Mouse (Mus musculus) embryonic facial prominence, embryonic 12.5 days (tissue): ENCODE results near the gene Gm28635. TPM values are rescaled to one million over a fixed set of nuclear protein-coding genes. Genes with fewer than 3 reads are reported as not detected.

ENCODE experiments used
- ATAC-seq: fragments of 200-750 bp; cut with Nextera tagmentation; 2 replicates; pipeline ENCODE4 v1.8.0; 2017; ENCODE audit not compliant: insufficient number of reproducible peaks, insufficient read depth, low FRiP score, low TSS enrichment
- H3K27ac ChIP-seq: fragments of 300-500 bp; sonication (generic); 2 replicates; pipeline ENCODE4 v1.5.1; 2016; ENCODE audit warnings: mild to moderate bottlenecking
- H3K27me3 ChIP-seq: fragments of 300-500 bp; sonication (generic); 2 replicates; pipeline ENCODE4 v1.6.1; 2016; ENCODE audit warnings: mild to moderate bottlenecking, moderate library complexity
- H3K36me3 ChIP-seq: fragments of 300-500 bp; sonication (generic); 2 replicates; pipeline ENCODE4 v1.6.1; 2016; ENCODE audit warnings: mild to moderate bottlenecking
- H3K4me1 ChIP-seq: fragments of 300-500 bp; sonication (generic); 2 replicates; pipeline ENCODE4 v1.6.1; 2016
- H3K4me2 ChIP-seq: fragments of 300-500 bp; sonication (generic); replicated peaks from 2 replicates; pipeline ENCODE4 v1.6.1; 2016; ENCODE audit warnings: mild to moderate bottlenecking, moderate library complexity
- H3K4me3 ChIP-seq: fragments of 300-500 bp; sonication (generic); 2 replicates; pipeline ENCODE4 v1.5.1; 2016; ENCODE audit warnings: mild to moderate bottlenecking
- H3K9ac ChIP-seq: fragments of 300-500 bp; sonication (generic); 2 replicates; pipeline ENCODE4 v1.6.1; 2016; ENCODE audit warnings: mild to moderate bottlenecking, moderate library complexity
- H3K9me3 ChIP-seq: fragments of 300-500 bp; sonication (generic); 2 replicates; pipeline ENCODE4 v1.6.1; 2016; ENCODE audit warnings: mild to moderate bottlenecking, moderate library complexity
- WGBS: fragments of 180-500 bp; shearing (Covaris S2); methylation state at CpG from one replicate; pipeline ENCODE4 v1.1.7; 2016; 5-methylcytosine and 5-hydroxymethylcytosine counted together
- polyA plus RNA-seq: library from polyadenylated mRNA; unstranded; fragments of >200 nt; fragmentation: Nextera tagmentation; extraction: Ambion mirVana; gene quantifications from 2 replicates; pipeline ENCODE4 v1.2.1, GENCODE M21; 2016

The Gm28635 gene
- polyA plus RNA-seq, result not detected in 2 replicates

DNA sequence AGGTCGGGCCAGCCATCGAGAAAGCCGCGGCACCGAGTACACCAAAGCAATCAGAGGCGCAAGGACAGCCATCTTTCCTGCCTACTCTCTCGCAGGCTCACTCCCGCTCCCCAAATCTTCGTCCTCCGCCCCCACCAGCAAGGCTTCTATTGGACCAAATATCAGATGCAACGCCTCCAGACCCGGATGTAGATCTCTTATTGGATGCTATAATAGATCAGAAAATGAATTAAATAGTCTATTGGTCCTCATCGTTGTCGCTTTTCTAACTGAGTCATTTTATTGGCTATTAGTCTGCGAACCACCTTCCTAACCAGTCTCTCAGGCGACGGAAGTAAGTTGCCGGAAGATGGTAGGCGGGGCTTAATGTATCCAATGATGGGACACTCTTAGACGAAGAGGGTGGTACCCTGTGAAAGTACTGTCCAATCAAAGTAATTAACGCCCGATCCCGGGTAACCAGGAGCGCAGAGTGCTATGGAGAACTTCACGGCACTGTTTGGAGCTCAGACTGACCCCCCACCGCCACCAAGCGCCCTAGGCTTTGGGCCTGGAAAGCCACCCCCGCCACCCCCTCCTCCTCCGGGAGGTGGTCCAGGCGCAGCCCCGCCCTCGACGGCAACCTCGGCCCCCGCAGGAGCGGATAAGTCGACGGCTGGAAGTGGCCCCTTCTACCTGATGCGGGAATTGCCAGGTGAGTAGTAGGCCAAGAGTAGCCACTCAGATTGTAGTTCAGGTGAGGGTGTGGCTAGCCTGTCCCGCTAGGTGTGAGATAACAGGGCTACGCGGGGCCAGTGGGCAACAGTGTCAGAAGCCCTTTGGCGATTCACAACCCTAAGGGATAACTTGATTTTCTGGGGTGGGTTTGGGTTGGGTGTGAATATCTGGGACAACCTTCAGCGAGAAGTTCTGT, at the start of gene Gm28635, which contains the start of gene Med19:
TSS of gene Gm28635 (minus strand) at position 74 of the 913 bp plus-strand sequence.
TSS of gene Med19 (plus strand) at position 435 of the 913 bp plus-strand sequence.
- Histone ChIP-seq H3K27me3 (no peaks in the 10 kb centered on the region), H3K4me3 (peak within 1 kb of the TSS; percentile 80), H3K9me3 (no peaks in the 10 kb centered on the region), H3K9ac (peak within 1 kb of the TSS; percentile 82), H3K27ac (peak within 1 kb of the TSS; percentile 41), H3K4me1 (peaks cover 16% of the 10 kb centered on the region), H3K36me3 (peaks cover 42% of the 10 kb centered on the region), H3K4me2 (peak within 1 kb of the TSS; percentile 73)
- under 1% methylated on average over 44 of the region's 44 CpGs for WGBS
- ATAC-seq, result peak; percentile 100

DNA sequence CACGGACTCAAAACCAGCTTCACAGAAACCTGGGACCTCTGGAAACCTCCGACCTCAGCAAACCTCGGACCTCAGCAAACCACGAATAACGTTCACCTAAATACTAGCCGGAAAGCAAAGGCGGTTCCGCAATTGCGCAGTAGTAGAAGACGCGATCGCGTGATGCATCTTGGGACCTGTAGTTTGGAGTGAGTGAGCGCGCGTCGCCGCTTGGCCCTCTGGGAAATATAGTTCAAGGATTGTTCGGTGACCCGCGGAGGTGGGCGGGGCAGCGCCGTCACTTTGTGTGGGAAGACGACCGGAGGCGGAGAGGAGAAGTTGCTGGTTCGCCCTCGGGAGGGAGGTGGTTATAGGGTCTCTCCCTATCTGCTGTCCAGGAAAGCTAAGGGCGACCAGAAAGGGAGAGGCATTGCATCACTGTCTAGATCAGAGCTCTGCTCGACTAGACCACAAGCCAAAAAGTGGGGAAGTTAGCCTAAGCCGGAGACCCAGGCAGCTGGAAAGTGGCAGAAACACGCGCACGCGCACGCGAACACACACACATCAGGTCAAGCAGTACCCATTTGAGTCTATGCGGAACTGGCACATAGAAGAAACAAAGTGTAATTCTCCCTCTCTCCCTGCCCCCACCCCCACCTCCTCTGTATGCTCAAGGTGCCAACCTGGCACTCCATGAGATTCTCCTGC, 49.5 kb upstream of the Gm28635 start, which contains the start of gene Clp1:
TSS of gene Clp1 (minus strand) at position 179 of the 687 bp plus-strand sequence.
- H3K36me3 ChIP-seq, result peaks cover 22% of the 10 kb centered on the region
- peak within 1 kb of the TSS; percentile 81 for H3K27ac ChIP-seq
- H3K27me3 ChIP-seq, result no peaks in the 10 kb centered on the region
- H3K4me1 ChIP-seq, result peaks cover 12% of the 10 kb centered on the region
- peak within 1 kb of the TSS; percentile 93 for H3K4me2 ChIP-seq
- no peaks in the 10 kb centered on the region for H3K9me3 ChIP-seq
- peak; percentile 94 for ATAC-seq
- H3K9ac ChIP-seq, result peak within 1 kb of the TSS; percentile 64
- H3K4me3 ChIP-seq, result peak within 1 kb of the TSS; percentile 73
- under 1% methylated on average over 39 of the region's 39 CpGs for WGBS

DNA sequence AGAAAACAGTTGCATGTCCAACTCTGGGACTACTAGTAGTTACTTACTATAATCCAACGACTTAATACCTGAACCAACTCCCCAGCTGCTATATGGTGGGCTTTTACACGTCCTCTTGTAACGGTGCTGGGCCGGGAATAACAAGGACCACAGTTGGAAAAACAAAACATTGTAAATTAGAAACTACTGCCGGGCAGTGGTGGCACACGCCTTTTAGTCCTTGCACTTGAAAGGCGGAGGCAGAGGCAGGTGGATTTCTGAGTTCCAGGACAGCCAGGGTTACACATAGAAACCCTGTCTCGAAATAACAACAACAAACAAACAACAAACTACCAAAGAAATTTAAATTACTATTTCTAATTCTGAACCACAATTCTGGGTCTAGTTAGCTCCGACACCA, 48.9 kb upstream of the Gm28635 start:
- Histone ChIP-seq H3K4me1 (peaks cover 12% of the 10 kb centered on the region), H3K9me3 (no peaks in the 10 kb centered on the region), H3K9ac (peak overlapping the region; percentile 60), H3K4me3 (peak overlapping the region; percentile 73), H3K36me3 (peaks cover 25% of the 10 kb centered on the region), H3K4me2 (peak overlapping the region; percentile 93), H3K27me3 (no peaks in the 10 kb centered on the region), H3K27ac (0 out of 2 replicates have a peak overlapping the region, but pooled peaks have one; percentile 11)
- 4% methylated on average over 9 of the region's 9 CpGs for WGBS
- no peak for ATAC-seq

DNA sequence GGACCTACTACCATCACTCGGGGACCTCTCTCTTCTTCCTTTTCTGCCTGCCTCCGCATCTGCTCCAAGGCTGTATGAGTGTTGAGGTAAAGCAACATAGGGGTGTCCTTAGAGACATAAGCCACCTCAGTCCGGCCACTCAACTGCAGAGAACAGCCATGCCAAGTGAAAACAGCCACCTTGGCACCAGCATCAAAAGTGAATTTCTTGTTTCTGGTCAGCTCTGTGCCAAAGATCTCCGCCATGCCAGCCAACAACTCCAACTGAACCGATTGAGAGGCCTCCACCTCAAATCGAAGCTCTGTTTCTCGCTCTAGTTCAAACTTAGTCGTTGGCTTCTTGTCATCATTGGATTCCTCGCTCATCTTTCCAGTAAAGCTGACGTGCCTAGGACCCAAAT, 47.9 kb upstream of the Gm28635 start:
- Histone ChIP-seq H3K9ac (no peak overlapping the region), H3K4me2 (peak overlapping the region; percentile 93), H3K4me3 (no peak overlapping the region), H3K27me3 (no peaks in the 10 kb centered on the region), H3K4me1 (peaks cover 12% of the 10 kb centered on the region), H3K36me3 (peaks cover 32% of the 10 kb centered on the region), H3K9me3 (no peaks in the 10 kb centered on the region), H3K27ac (no peak overlapping the region)
- ATAC-seq, result no peak
- 91% methylated on average over 10 of the region's 10 CpGs for WGBS

DNA sequence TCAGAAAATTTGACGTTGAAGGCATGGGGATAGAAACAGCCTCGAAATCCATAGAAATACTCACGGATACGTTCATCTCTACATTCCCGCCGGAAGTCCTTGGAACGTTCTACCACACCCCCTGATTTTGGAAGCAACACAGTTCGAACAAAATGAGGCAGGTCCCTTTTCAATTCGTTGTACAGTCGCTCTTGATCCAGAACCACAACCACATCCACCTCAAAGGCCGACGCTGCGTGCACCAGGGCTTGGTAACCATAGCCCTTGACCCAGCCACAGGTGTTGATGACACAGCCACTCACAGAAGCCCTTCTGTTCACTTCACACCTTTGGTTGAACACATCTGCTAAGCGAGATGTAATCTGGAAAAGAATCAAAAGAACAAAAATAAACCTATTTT, 46.0 kb upstream of the Gm28635 start:
- H3K9me3 ChIP-seq, result no peaks in the 10 kb centered on the region
- ATAC-seq, result no peak
- H3K4me1 ChIP-seq, result peaks cover 12% of the 10 kb centered on the region
- no peak overlapping the region for H3K4me3 ChIP-seq
- H3K36me3 ChIP-seq, result peaks cover 32% of the 10 kb centered on the region
- 94% methylated on average over 14 of the region's 14 CpGs for WGBS
- no peak overlapping the region for H3K27ac ChIP-seq
- H3K4me2 ChIP-seq, result no peak overlapping the region
- H3K27me3 ChIP-seq, result no peaks in the 10 kb centered on the region
- no peak overlapping the region for H3K9ac ChIP-seq

DNA sequence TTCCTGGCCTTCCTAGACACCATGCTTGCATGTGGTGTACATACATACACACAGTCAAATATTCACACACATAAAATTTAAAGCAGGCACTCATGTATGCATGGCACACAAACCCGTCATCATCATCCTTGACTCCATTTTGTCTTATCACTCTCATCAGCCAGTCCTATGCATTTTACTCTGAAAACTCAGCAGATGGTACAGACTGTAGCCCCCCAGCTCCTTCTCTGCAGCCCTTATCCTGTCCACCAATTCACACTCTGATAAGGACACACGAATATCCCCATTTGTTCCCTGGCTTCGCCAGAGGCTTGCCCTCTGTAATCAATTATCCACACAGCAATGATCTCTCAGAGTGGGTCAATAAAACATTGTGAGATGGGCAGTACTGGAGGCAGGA, 43.3 kb upstream of the Gm28635 start:
- WGBS, result 71% methylated on average over 3 of the region's 3 CpGs

DNA sequence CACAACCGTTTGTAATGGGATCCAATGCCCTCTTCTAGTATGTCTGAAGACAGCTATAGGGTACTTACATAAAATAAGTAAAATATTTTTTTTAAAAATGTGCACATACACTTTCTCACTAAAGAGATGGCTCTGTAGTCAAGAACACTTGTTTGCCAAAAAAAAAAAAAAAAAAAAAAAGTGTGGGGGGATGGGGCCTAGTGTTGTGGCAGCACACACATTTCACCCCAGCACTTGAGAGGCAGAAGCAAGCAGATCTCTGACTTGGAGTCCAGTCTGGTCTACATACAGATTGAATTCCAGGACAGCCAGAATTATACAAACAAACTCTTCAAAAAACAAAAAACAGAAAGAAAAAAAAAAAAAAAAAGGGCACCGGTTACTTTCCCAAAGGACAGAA, 42.9 kb upstream of the Gm28635 start:
- Histone ChIP-seq H3K9me3 (no peaks in the 10 kb centered on the region), H3K36me3 (peaks cover 32% of the 10 kb centered on the region), H3K4me3 (no peak overlapping the region), H3K4me1 (peaks cover 3% of the 10 kb centered on the region), H3K9ac (no peak overlapping the region), H3K27me3 (no peaks in the 10 kb centered on the region), H3K4me2 (no peak overlapping the region), H3K27ac (no peak overlapping the region)
- ATAC-seq, result no peak
- 95% methylated on average over 2 of the region's 2 CpGs for WGBS

More for the DNA sequence above, 43.3 kb upstream of the Gm28635 start:
- no peak for ATAC-seq
- no peaks in the 10 kb centered on the region for H3K27me3 ChIP-seq
- no peak overlapping the region for H3K4me2 ChIP-seq
- H3K36me3 ChIP-seq, result peaks cover 32% of the 10 kb centered on the region
- no peak overlapping the region for H3K9ac ChIP-seq
- peaks cover 7% of the 10 kb centered on the region for H3K4me1 ChIP-seq
- H3K4me3 ChIP-seq, result no peak overlapping the region
- no peak overlapping the region for H3K27ac ChIP-seq
- H3K9me3 ChIP-seq, result no peaks in the 10 kb centered on the region

DNA sequence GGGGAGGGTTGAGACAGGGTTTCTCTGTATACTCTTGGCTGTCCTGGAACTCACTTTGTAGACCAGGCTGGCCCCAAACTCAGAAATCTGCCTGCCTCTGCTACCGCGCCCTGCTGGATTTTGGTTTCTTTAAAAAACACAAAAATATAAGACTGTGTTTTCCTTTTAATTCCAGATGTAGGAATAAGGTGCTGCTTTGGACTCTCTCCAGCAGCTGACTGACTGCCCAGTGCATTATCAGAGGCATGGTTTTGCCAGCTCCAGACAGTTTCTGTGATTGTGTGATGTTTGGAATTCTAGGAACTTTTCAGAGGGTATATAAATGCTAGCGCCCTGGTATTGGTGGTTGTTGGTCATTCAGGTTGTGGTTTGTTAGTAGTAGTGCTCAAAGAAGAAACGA, 39.5 kb upstream of the Gm28635 start:
- ATAC-seq, result no peak
- H3K9ac ChIP-seq, result no peak overlapping the region
- H3K4me2 ChIP-seq, result no peak overlapping the region
- no peak overlapping the region for H3K27ac ChIP-seq
- H3K27me3 ChIP-seq, result no peaks in the 10 kb centered on the region
- H3K4me3 ChIP-seq, result no peak overlapping the region
- WGBS, result 89% methylated on average over 4 of the region's 4 CpGs
- peaks cover 10% of the 10 kb centered on the region; the same call in 1 of the 2 replicates for H3K36me3 ChIP-seq
- H3K4me1 ChIP-seq, result peaks cover 10% of the 10 kb centered on the region
- no peaks in the 10 kb centered on the region for H3K9me3 ChIP-seq

DNA sequence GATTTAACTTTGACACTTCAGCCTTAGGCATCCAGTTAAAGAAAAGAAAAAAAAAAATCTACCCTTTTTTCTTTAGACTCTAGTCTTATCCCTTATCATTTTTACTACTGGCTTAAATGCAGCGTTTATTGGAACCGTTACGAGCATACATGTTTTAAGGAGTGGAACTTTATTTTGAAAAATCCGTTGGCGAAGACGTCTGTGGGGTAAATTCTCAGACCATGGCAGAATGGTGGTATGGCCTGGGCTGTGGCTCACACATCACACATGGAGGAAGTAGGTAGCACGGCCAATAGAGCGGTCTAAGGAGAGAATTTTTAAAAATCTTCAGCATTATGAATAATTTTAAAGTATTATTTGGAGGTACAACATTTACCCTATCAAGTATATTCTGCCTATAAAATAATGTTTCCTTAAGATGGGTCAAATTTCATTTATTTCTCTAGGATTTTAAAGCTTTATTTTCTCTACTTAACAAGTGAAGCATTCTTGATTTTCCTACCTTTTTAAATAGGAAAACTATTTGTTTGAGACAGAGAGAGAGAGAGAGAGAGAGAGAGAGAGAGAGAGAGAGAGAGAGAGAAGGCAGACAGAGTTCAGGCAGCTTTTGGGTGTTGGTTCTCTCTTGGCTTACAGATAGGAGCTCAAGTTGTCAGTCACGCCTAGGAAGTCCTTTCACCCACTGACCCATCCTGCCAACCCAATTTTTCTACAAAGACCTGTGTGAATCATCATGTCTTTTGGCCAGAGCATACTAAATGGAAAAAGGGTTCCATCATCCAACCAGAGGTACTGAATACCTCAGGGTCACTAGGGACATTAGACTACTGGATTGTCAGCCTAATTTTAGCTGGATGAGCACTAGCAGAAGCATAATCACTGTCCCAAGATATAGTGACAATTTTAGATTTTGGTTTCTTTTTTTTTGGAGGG, 38.8 kb upstream of the Gm28635 start:
- Histone ChIP-seq H3K4me1 (peaks cover 10% of the 10 kb centered on the region), H3K36me3 (peaks cover 7% of the 10 kb centered on the region; the same call in 1 of the 2 replicates), H3K27ac (no peak overlapping the region), H3K9me3 (no peaks in the 10 kb centered on the region), H3K4me2 (peak overlapping the region; percentile 59), H3K27me3 (no peaks in the 10 kb centered on the region), H3K9ac (peak overlapping the region; percentile 46), H3K4me3 (peak overlapping the region; percentile 96)
- 34% methylated on average over 9 of the region's 9 CpGs for WGBS
- ATAC-seq, result no peak

DNA sequence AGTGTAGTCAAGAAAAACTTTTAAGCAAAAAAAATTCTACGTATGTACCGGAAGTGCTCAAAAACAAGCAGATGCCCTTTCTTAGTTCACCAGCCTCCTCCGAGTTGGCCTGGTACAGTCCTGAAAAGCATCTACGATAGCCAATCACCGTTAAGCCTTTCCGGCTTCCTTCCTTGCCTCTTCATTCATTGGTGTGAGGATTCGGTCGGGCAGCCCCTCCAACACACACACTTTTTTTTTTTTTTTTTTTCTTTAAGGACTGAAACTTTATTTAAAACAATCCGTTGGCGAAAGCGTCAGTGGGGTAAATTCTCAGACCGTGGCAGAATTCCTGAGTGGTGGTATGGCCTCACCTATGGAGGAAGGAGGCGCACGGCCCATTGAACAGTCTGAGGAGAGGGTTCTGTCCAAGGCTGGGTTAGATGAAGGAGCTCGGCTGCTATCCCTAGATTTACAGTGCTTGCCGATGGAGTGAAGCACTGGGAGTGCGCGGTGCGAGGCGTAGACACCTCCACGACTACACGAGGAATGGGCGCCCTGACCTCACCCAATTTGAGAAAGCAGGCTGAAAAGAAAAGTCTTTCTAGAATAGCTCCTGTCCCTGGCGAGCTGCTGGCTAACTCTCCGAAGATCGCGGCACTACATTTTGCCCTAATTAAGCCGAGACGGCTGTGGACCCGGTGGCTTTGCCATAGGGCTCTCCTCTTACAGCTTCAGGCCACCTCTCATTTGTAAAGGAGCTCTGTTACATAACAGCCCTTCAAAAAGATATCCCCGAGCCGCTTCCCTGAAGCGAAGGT, 37.9 kb upstream of the Gm28635 start:
- Histone ChIP-seq H3K27me3 (no peaks in the 10 kb centered on the region), H3K4me1 (peaks cover 10% of the 10 kb centered on the region), H3K9me3 (no peaks in the 10 kb centered on the region), H3K9ac (peak overlapping the region; percentile 46), H3K4me3 (peak overlapping the region; percentile 96), H3K27ac (peak overlapping the region; percentile 96), H3K36me3 (peaks cover 3% of the 10 kb centered on the region), H3K4me2 (peak overlapping the region; percentile 59)
- under 1% methylated on average over 33 of the region's 33 CpGs for WGBS
- ATAC-seq, result peak; percentile 96
